Mouse (Mus musculus): ENCODE measurements around the gene Gm20870. TPM values are rescaled to one million over a fixed set of nuclear protein-coding genes. Genes with fewer than 3 reads are reported as not detected.
"Not testable (repeated sequence)": the region's sequence is repeated elsewhere in the genome, so short reads cannot be mapped to it uniquely, and the experiment has no call there.

Gene Gm20870
- total RNA-seq (2014; rRNA removed) (not detected in 2 replicates), polyA plus RNA-seq (2015; fragmentation: Nextera tagmentation; extraction: Ambion mirVana) (not detected in 2 replicates)

- not testable (repeated sequence) for H3K4me2 ChIP-seq (ENCODE audit: low read depth, low read length, poor library complexity, severe bottlenecking); H3K9me3 ChIP-seq (ENCODE audit: low read length); H3K27me3 ChIP-seq (ENCODE audit: insufficient read depth, low read length); H3K36me3 ChIP-seq (ENCODE audit: insufficient read depth, low read length); H3K27ac ChIP-seq (ENCODE audit: low read depth, low read length); H3K4me1 ChIP-seq (ENCODE audit: insufficient read depth, low read length); ATAC-seq (ENCODE audit: low FRiP score); H3K4me3 ChIP-seq (ENCODE audit: low read depth, low read length); DNase-seq (ENCODE audit: low spot score); H3K9ac ChIP-seq (replicated peaks; ENCODE audit: low read length, poor library complexity, severe bottlenecking)
- no CpG with 5 or more reads among the region's 6 CpGs for WGBS
Measured at GRCm38 (mm10) chrY:71691743-71692142, at the start of gene Gm20870. Gm20870 (plus strand) TSS chrY:71692043.

Other genes starting within 250 kb of the Gm20870 start
- gene Gm20869, start 222.6 kb upstream of the Gm20870 start, total RNA-seq (2014; rRNA removed), result not detected in 2 replicates
- gene Gm20869, start 222.6 kb upstream of the Gm20870 start, polyA plus RNA-seq (2015; fragmentation: Nextera tagmentation; extraction: Ambion mirVana), result not detected in 2 replicates

All from midbrain, postnatal 0 days (tissue).